ENCODE assay signal across 8 mouse cellular contexts in genomic region chr5:62765784-62766701, GRCm38 (mm10). TPM values are rescaled to one million over a fixed set of nuclear protein-coding genes. Genes with fewer than 3 reads are reported as not detected.
DNase-seq lines count a peak whose midpoint lies in the region; ATAC-seq and TF ChIP-seq lines count a peak whose summit lies in the region.

Gene Arap2, minus strand, starts transcription at chr5:62766159.

- WGBS in forebrain, postnatal 0 days: under 1% methylated on average over 98 of the region's 106 CpGs
- WGBS in lung, embryonic 15.5 days: under 1% methylated on average over 80 of the region's 106 CpGs

- H3K27ac ChIP-seq in forebrain, postnatal 0 days (ENCODE audit: low read depth, low read length): peak within 1 kb of the TSS; percentile 29; the same call in 1 of the 2 replicates
- peak within 1 kb of the TSS; percentile 94 for H3K27ac ChIP-seq in layer of hippocampus, adult 2 months
- H3K27ac ChIP-seq in lung, embryonic 15.5 days: peak within 1 kb of the TSS; percentile 47; the same call in 1 of the 2 replicates

- H3K36me3 ChIP-seq in forebrain, postnatal 0 days (ENCODE audit: insufficient read depth): no peaks in the 10 kb centered on the region
- H3K36me3 ChIP-seq in lung, embryonic 15.5 days: no peaks in the 10 kb centered on the region

- TF ChIP-seq CTCF in forebrain, postnatal 0 days (IDR thresholded peaks at IDR 0.05; ENCODE audit: low read depth): no peak
- no peak for TF ChIP-seq CTCF in layer of hippocampus, adult 2 months (conservative IDR thresholded peaks at IDR 0.05)

- intact Hi-C loops in heart, postnatal 36 days (cut with DNase I): loop anchor here (10.0 kb wide), 1 partner anchor 51 kb away; no protein-coding TSS in a partner anchor

- no peaks in the 10 kb centered on the region for H3K4me1 ChIP-seq in forebrain, postnatal 0 days (ENCODE audit: insufficient read depth)
- H3K4me1 ChIP-seq in lung, embryonic 15.5 days: peaks cover 15% of the 10 kb centered on the region; the same call in 1 of the 2 replicates

- H3K4me3 ChIP-seq in forebrain, postnatal 0 days (ENCODE audit: low read depth, low read length): peak within 1 kb of the TSS; percentile 67
- peak within 1 kb of the TSS; percentile 81 for H3K4me3 ChIP-seq in layer of hippocampus, adult 2 months
- H3K4me3 ChIP-seq in lung, embryonic 15.5 days: peak within 1 kb of the TSS; percentile 63

- peak; percentile 87 for ATAC-seq in forebrain, postnatal 0 days
- peak; percentile 79 for ATAC-seq in lung, embryonic 15.5 days (ENCODE audit: borderline replicate concordance, extremely low read depth, low FRiP score, low TSS enrichment)
- peak; percentile 61 for ATAC-seq in neutrophil, adult 5-6 weeks (ENCODE audit: extremely low read depth, insufficient number of reproducible peaks, low FRiP score, poor library complexity, severe bottlenecking)

- H3K9me3 ChIP-seq in forebrain, postnatal 0 days (ENCODE audit: low read length): no peaks in the 10 kb centered on the region
- H3K9me3 ChIP-seq in lung, embryonic 15.5 days: no peaks in the 10 kb centered on the region

- peak within 1 kb of the TSS; percentile 62 for H3K9ac ChIP-seq in forebrain, postnatal 0 days
- H3K9ac ChIP-seq in lung, embryonic 15.5 days: peak within 1 kb of the TSS; percentile 53

- no peaks in the 10 kb centered on the region for H3K27me3 ChIP-seq in forebrain, postnatal 0 days (ENCODE audit: insufficient read depth, low read length)
- no peaks in the 10 kb centered on the region; the same call in 1 of the 2 replicates for H3K27me3 ChIP-seq in lung, embryonic 15.5 days

- peak; percentile 87 for DNase-seq in CD4-positive, CD25-positive, alpha-beta regulatory T cell, adult 2 months (ENCODE audit: low read depth, low spot score)
- peak; percentile 31 for DNase-seq in c-Kit-positive CD71-negative TER-119-negative erythroid progenitor cells, embryonic 14.5 days (ENCODE audit: low read depth)
- peak; percentile 36 for DNase-seq in forebrain, postnatal 0 days
- peak; percentile 71 to 77 for DNase-seq in heart, postnatal 36 days
- DNase-seq in layer of hippocampus, adult 2 months (ENCODE audit: low spot score in 2 of 2): peak; percentile 32 to 40
- DNase-seq in thymus, adult 18-20 months: peak; percentile 69 to 71

- H3K4me2 ChIP-seq in forebrain, postnatal 0 days (ENCODE audit: low read depth): peak within 1 kb of the TSS; percentile 83
- peak within 1 kb of the TSS; percentile 84 for H3K4me2 ChIP-seq in lung, embryonic 15.5 days

RNA-seq across cellular contexts. Expression of gene Arap2, which starts in this region (rescaled TPM):
- total RNA-seq in forebrain, postnatal 0 days (2014; rRNA removed): 18.8 and 22.2 TPM in 2 replicates
- polyA plus RNA-seq in forebrain, postnatal 0 days (2015; fragmentation: Nextera tagmentation; extraction: Ambion mirVana): 6.8 and 8.4 TPM in 2 replicates
- 1 to 10 TPM; 7.8 to 9.7 TPM for total RNA-seq in heart, postnatal 36 days (2021)
- 10 to 100 TPM; 48.6 to 49.8 TPM for total RNA-seq in layer of hippocampus, adult 2 months (2021)
- polyA plus RNA-seq in lung, embryonic 15.5 days (2015; fragmentation: Nextera tagmentation; extraction: Ambion mirVana): 3.8 and 7.3 TPM in 2 replicates
- 59.8 and 69.9 TPM in 2 replicates for total RNA-seq in neutrophil, adult 5-6 weeks (2017)

Comparison
In these comparisons a context has a peak if more than half of its experiments do, and no peak if none do; other contexts are left out.
1. Peak in every context shown above with its lines: DNase-seq, ATAC-seq, H3K4me3 ChIP-seq and H3K27ac ChIP-seq.
2. DNase-seq: peak in every context shown above with its lines; median percentile 87 in CD4-positive, CD25-positive, alpha-beta regulatory T cell, adult 2 months; 74 in heart, postnatal 36 days; 70 in thymus, adult 18-20 months; 36 in forebrain, postnatal 0 days; 36 in layer of hippocampus, adult 2 months; 31 in c-Kit-positive CD71-negative TER-119-negative erythroid progenitor cells, embryonic 14.5 days.
3. H3K27ac ChIP-seq: peak in every context shown above with its lines; median percentile 94 in layer of hippocampus, adult 2 months; 47 in lung, embryonic 15.5 days; 29 in forebrain, postnatal 0 days.